Mouse (Mus musculus): Measurements from ENCODE around the gene Adgrv1. TPM values are rescaled to one million over a fixed set of nuclear protein-coding genes. Genes with fewer than 3 reads are reported as not detected.
"Not testable (repeated sequence)": the region's sequence is repeated elsewhere in the genome, so short reads cannot be mapped to it uniquely, and the experiment has no call there.

Adgrv1 gene
- 1 to 10 TPM; 4.1 to 4.3 TPM for total RNA-seq (2021)
- long read RNA-seq, experiment 1, result 0 reads
- long read RNA-seq, experiment 2, result 0 reads

- peak; percentile 48 to 68 for DNase-seq (ENCODE audit: low spot score in 2 of 2)
Measured at GRCm38 (mm10) chr13:81632720-81633415, at the start of gene Adgrv1. Gene Adgrv1, minus strand, starts transcription at chr13:81633154.

- DNase-seq (ENCODE audit: low spot score in 2 of 2), result no peak
Measured at GRCm38 (mm10) chr13:81675333-81675732, 42.4 kb upstream of the Adgrv1 start.

GRCm38 (mm10) chr13:81667713-81668112 lies 34.8 kb upstream of the Adgrv1 start:
- DNase-seq (ENCODE audit: low spot score in 2 of 2), result no peak

- DNase-seq (ENCODE audit: low spot score in 2 of 2), result no peak
Measured at GRCm38 (mm10) chr13:81664331-81664698, 31.4 kb upstream of the Adgrv1 start.

GRCm38 (mm10) chr13:81663566-81664330 lies 30.8 kb upstream of the Adgrv1 start:
- DNase-seq (ENCODE audit: low spot score in 2 of 2), result peak in 1 of 2 experiments; percentile 48

- DNase-seq (ENCODE audit: low spot score in 2 of 2), result no peak
Measured at GRCm38 (mm10) chr13:81658053-81658752, 25.2 kb upstream of the Adgrv1 start.

GRCm38 (mm10) chr13:81657351-81658052 lies 24.5 kb upstream of the Adgrv1 start, which contains the start of gene Lysmd3:
Gene Lysmd3, plus strand, starts transcription at chr13:81657663.
- DNase-seq (ENCODE audit: low spot score in 2 of 2), result peak; percentile 86 to 91

GRCm38 (mm10) chr13:81657008-81657350 lies 24.0 kb upstream of the Adgrv1 start:
- no peak for DNase-seq (ENCODE audit: low spot score in 2 of 2)

GRCm38 (mm10) chr13:81656091-81656850 lies 23.3 kb upstream of the Adgrv1 start:
- no peak for DNase-seq (ENCODE audit: low spot score in 2 of 2)

GRCm38 (mm10) chr13:81650382-81650781 lies 17.4 kb upstream of the Adgrv1 start:
- DNase-seq (ENCODE audit: low spot score in 2 of 2), result not testable (repeated sequence)

- no peak for DNase-seq (ENCODE audit: low spot score in 2 of 2)
Measured at GRCm38 (mm10) chr13:81646348-81646747, 13.4 kb upstream of the Adgrv1 start.

GRCm38 (mm10) chr13:81644047-81644565 lies 11.2 kb upstream of the Adgrv1 start:
- DNase-seq (ENCODE audit: low spot score in 2 of 2), result no peak

- DNase-seq (ENCODE audit: low spot score in 2 of 2), result no peak
Measured at GRCm38 (mm10) chr13:81642491-81643149, 9.7 kb upstream of the Adgrv1 start.

- peak; percentile 36 to 73 for DNase-seq (ENCODE audit: low spot score in 2 of 2)
Measured at GRCm38 (mm10) chr13:81641289-81642045, 8.5 kb upstream of the Adgrv1 start.

- no peak for DNase-seq (ENCODE audit: low spot score in 2 of 2)
Measured at GRCm38 (mm10) chr13:81640881-81641280, 7.9 kb upstream of the Adgrv1 start.

GRCm38 (mm10) chr13:81639624-81640023 lies 6.7 kb upstream of the Adgrv1 start:
- DNase-seq (ENCODE audit: low spot score in 2 of 2), result no peak

GRCm38 (mm10) chr13:81630566-81630965 lies 2.4 kb downstream of the Adgrv1 start:
- DNase-seq (ENCODE audit: low spot score in 2 of 2), result no peak

- no peak for DNase-seq (ENCODE audit: low spot score in 2 of 2)
Measured at GRCm38 (mm10) chr13:81629395-81629794, 3.6 kb downstream of the Adgrv1 start.

- no peak for DNase-seq (ENCODE audit: low spot score in 2 of 2)
Measured at GRCm38 (mm10) chr13:81628631-81629190, 4.2 kb downstream of the Adgrv1 start.

Data from layer of hippocampus, postnatal 14 days (tissue).